Mouse (Mus musculus) cerebellum, adult 11 months (tissue): ENCODE data around the gene Mta2.

Experiments
- DNase-seq: peaks from one replicate; pipeline ENCODE4 v3.0.0; 2022

The Mta2 gene

GRCm38 (mm10) chr19:8992769-8993624 is 51.3 kb downstream of the Mta2 start:
- no peak for DNase-seq

DNA sequence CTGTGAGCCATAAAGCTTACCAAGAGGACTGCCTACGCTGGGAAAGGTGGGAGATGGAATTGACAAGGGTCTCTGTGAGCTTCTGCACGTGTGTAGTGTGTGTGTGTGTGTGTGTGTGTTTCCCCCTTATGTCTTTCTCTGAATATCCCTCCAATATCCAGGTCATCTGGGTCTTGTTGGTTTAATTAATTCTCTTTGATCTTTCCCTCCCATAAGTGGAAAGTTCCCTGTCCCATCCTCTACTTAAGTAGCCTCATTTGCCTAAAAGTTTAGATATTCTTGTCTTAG is 51.9 kb downstream of the Mta2 start:
- DNase-seq = no peak

DNA sequence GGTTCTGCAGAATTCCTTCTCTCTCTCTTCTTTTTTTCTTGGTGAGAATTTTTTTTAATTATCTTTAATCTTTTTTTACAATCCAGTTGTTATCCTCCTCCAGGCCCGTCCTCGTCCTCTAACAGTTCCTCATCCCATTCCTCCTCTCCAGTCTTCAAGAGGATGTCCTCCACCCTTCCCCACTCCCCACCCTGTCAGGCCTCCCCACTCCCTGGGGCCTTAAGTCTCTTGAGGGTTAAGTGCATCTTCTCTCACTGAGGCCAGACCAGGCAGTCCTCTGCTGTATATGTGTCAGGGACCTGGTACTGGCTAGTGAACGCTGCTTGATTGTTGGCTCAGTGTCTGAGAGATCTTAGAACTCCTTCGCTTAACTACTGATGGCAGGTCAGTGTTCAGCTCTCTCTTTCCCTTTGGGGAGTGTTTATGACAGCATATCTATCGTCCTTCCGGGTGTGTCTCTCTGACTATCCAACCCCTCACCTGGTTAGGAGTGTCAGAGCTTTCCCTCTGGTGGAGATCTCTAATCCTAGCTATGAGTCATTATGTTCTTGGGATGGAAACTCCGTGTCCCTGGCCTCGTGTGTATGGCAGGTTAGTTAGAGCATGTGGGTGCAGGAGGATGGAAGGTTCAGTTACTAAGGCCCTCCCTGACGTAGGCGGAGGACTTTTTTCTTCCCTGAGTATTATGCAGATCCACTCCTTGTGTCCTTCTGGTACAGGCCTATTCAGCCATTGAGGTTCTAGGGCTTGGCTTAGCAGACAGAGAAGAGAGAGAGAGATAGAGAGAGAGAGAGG is 53.3 kb downstream of the Mta2 start:
- no peak for DNase-seq

- DNase-seq = no peak
Measured at GRCm38 (mm10) chr19:8996601-8997000, 54.9 kb downstream of the Mta2 start.

GRCm38 (mm10) chr19:8997546-8997945 is 55.9 kb downstream of the Mta2 start:
- DNase-seq = no peak

GRCm38 (mm10) chr19:8998546-8998945 is 56.9 kb downstream of the Mta2 start:
- no peak for DNase-seq

GRCm38 (mm10) chr19:8999223-8999622 is 57.5 kb downstream of the Mta2 start:
- no peak for DNase-seq
